Mouse (Mus musculus) ovary, postnatal 36 days (tissue): ENCODE results near the gene Nin.

Source experiments
- DNase-seq: peaks from one replicate; pipeline ENCODE4 v3.0.0; 2022; ENCODE audit warnings: low spot score, mixed read lengths

Nin gene

DNA sequence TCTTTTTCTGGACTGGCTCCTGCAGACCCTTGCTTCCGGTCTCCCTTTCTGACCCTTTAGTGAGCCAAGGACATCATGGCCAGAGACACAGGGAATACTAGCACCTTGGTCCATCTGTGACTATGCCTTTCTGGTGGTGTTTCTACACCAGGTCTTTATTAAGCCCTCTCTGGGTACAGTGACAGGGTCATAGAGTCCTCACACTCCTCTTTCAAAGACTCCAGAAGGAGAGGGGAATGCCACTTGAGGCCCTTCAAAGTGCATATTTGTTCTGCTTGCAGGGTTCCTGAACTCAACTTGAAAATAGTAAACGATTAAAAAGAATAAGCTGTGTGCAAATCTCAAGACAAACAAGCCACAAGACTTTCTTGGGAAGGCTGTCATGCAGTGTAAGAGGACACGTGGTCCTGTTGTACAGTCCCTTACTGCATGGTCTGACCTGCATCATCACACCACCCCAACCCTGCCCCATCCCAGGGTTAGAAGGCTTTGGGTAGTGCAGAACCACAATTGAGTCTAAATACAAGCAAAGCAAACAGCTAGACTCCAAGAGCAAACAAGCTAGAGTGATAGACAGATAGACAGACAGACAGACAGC, 30.5 kb downstream of the Nin start:
- DNase-seq, result no peak

DNA sequence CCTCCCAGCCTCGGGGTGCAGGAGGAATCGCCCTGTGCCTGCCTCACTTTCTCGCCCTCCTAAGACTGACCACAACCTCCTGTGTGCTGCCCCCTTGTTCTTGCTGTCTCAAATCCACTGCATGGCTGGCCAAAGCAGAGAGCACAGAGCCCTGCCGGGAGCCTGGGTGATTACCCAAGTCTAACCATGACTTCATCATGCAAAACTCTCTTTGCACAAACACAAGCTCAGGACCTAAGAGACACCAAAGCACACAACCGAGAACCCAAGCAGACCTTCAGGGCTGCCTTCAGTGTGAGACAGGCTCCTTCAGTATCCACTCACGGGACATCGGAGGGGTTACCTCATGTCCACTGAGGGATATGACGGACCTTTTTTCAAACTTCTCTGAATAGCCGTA, 31.0 kb downstream of the Nin start:
- no peak for DNase-seq

DNA sequence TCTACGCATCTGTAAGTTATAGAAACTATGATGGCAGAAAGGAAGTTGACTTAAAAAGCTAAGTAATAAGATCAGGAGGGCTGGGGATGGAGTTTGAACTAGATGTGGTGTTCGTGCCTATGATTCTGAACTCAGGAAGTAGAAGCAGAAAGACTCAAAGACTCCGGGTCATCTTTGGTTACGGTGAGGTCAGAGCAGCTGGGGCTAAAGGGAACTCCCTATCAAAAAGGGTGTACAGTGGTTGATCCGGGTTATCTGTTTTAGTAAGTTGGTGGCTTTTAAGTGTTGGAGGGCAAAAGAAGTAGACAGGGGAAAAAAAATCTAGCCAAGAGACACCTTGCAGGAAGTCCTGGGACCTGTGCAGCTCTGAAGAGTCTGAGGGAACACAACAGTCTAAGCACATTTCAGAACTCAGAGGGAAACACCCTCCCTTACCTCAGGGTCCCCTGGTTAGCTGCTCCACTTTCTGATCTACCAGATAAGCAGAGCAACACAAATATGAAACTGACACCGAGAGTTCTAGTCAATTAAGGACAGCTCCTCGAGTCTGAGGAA, 35.0 kb downstream of the Nin start:
- DNase-seq, result no peak

DNA sequence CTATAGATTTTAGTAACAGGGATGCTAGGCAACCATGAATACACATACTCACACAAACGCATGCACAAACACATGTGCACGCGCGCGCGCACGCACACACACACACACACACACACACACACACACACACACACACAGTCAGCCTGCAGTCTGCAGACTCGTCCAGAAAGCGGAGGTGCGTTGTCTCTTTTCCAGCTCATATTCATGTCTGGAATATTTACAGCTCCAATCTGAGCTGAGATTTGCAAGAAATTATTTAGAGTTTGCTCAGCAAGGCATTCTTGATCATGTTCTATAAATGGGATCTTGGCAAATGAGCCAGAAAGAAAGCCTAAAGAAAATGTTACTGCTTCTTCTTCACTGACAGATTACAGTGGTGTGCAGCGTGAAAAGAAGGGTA, 37.0 kb downstream of the Nin start:
- no peak for DNase-seq

DNA sequence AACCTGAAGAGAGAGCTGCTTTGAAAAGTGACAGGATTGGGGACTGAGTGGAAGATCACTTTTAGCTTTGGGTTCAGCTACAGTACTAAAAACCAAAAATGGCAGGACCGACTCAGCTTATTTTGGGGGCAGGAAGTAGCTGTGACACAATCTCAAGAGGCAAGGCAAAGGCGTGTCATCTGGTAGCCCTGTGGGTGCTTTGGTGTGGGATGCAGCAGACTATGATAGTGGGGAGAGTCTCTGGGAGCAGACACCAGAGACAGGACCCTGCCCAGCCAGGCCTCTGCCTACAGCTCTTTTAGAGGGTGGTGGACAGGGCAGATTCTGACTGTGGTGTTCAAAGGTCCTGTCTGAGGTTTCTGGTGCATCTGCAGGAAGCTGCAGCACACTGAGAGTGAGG, 38.5 kb downstream of the Nin start:
- no peak for DNase-seq

DNA sequence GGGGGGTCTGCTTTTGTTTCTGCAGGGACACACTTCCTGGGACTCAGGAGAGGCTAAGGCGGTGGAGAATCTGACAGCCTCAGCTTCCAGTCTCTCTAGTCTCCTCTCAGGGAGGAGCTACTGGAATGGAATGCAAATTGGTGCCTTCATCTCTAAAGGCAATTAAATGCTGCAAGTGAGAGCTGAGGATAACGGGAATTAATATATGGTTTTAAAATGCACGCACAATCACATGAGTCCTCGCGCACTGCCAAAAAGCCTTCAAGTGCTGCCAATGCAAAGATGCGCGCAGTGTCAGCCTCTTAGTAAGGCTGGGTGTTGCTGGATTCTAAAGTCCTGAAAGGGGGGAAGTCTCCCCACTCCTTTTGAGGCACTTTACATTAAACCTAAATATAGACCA, 42.6 kb downstream of the Nin start:
- no peak for DNase-seq

DNA sequence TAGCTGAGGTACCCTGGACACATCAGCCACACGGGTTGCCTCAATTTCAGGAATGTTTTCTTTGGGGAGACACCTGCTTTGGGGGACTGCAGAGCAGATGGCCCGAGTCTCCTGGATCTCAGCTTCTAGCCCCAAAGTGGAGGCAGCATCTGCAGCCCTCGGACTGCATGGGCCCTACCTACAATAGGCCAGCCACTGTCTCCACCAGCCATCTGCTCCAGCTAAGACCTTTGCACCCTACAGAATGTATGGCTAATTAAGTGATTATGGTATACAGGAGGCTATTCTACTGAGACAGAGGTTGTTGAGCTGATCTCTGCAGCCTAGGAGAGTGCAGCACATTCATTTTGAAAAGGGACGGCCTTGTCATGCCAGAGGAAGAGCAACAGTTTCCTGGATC, 43.2 kb downstream of the Nin start:
- DNase-seq, result no peak

DNA sequence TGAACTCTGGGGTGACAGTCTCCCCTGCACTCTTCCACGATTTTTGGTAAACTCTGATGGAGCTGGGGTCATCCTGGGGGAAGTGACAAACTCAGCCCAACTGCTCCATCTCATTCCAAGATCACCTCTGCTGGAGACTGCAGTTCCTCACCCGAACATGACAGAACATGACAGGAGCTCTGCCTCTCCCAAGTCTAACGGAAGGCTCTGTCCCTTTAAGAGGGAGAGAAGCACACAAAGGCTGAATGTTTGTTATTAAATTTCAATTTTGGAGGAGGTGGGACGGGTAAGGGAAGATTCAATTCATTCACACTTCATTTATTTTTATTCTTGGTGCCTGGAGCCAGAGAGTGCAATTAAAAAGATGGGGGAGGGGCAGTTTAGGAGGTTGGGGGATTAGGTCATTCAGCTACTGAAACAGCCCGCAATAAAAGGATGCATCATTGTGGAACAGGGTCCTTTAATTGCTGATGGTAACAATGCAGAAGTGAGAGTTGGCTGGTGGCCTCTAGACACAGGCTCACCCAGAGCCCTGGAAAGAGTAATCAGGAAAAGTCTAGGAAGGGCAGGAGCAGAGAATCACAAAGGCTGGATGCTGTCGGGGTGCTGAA, 44.8 kb downstream of the Nin start:
- DNase-seq, result no peak

DNA sequence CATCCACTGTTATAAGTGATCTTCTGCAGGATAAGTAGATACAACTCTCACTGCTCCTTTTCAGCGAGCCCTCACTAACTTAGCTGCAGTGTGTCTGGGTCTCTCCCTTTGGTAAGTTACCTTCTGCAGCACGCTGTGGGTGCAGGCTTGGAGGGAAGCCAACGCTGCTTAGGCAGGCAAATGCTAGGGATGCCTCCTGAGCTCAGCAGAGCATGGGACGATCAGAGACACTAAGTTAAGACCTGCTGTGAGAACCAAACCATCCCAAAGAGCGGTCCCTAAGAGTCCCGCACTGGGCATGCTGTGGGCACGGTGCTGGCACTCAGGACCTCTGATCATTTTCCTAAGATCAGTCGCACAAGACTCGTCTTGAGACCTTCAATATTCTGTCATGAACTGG, 45.7 kb downstream of the Nin start:
- no peak for DNase-seq

DNA sequence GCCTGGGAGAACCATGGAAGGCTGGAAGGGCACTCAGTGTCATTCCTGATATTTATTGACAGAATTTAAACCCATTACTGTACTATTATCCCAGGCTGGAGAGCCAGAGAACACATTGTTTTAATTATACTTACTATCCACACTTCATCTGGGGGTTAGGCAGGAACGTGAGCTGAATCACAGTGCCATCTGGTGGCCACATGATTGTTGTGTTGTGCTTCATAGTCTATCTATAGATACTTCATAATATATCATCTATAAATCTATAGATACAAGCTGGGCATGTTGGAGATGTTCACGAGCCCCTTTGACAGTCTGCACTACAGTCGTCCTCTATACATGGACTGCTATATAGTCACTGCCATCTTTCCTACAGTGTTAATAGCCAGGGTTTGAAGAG, 51.4 kb downstream of the Nin start:
- DNase-seq, result no peak

DNA sequence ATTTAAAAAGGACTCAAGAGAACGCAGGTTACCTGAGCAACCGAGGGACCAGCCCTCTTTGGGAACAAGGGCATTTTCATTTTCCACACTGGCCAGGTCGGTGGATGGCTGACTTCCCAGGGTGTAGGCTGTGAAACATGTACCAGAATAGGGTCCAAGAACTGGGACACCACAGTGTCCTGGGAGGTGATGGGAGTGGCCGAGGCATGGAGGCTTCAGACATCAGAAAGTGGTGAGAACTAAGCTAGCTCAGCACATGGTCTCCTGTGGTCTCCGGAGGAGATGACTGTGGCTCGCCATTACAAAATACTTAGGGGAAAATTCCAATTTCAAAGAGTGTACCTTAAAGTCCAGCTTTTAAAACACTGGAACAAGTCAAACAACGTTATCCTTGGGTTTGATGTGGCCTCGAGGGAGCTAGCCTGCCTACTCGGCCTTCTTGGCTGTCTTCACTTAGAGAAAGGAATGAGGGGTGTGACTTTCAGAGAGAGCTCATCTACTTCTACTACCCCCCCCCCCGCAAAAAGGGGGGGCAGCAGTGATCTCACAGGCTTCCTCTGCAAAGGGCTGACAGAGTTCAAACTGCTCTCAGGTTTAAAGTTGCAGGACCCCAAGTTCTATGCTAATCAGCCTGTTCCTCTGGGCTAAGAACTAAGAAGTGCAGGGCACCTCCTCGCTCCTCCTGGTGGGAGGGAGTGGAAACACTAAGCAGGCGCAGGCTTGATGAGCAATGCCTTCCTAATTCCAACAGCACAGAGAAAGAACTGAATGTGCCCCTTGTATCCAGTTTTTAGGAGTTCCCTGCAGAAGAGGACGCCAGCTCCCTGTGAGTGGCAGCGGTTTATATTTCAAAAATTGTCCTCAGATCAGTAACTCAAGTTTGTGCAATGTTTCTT, 54.3 kb downstream of the Nin start:
- no peak for DNase-seq

DNA sequence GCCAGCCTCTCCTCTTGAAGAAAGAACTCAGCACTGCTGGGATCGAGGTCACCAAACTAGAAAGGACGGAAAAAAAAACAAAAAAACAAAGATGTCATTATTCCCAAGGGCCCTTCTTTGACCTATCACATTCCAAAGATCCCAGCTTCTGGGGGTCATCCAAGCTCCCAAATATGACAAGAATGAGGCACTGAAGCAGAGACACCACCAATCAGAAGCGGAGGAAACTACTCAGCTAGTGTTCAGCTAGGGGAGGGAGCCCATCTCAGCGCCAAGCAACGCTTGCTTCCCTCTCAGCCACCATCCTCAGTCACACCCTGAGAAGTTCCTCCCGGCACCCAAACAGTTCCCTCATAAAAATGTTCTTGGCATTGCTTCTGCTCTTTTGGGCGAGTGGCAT, 62.8 kb downstream of the Nin start:
- DNase-seq, result no peak

DNA sequence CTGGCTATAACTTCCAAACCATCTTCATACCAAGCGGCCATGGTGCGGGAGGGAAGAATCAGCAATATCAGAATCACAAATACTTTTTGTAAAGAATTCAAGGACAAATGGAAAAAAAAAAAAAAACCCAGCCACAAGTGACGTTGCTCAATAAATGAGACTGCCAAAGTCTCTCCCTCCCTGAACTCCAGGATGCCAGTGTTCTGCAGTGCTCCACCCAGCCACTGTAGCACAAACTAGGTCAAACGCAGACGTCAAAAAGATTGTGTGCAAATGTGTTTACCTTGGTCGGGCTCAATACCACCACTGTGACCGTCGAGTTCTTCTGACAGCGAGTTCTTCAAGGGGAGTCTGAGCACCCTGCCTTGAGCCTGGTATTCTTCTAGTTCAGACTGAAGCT, 64.8 kb downstream of the Nin start:
- DNase-seq, result no peak

DNA sequence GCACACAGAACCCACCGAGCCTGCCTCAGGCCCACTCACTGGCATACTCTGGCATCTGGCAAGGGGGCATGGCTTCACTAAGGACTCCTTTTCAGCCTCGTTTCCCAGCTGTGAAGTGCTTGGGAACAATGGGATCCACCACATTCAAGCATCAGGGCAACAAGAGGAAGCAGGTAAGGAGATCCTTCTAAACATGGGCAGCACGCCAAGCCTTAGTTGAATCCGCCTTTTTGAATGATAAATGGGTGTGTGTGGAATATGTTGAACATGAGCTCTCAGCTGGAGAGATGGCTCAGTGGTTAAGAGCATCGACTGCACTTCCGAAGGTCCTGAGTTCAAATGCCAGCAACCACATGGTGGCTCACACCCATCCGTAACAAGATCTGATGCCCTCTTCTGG, 66.2 kb downstream of the Nin start:
- DNase-seq, result no peak

DNA sequence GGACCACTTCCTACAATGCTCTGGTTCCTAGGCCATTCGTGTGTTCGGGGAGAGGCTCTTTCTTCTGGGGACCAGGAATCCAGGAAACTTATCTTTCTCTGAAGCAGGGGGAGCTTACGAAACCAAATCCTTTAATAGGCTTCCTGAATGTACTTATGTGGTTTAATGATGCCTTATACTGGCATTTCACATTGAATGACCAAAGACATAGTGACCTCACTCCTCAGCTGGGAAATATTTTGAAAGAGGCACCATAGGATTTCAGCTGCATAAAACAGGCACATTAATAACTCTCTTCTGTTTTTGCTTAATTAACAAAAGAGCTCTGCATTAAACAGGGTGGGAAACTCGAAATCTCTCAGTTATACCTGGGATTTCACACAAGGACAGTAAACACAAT, 69.2 kb downstream of the Nin start:
- DNase-seq, result no peak

DNA sequence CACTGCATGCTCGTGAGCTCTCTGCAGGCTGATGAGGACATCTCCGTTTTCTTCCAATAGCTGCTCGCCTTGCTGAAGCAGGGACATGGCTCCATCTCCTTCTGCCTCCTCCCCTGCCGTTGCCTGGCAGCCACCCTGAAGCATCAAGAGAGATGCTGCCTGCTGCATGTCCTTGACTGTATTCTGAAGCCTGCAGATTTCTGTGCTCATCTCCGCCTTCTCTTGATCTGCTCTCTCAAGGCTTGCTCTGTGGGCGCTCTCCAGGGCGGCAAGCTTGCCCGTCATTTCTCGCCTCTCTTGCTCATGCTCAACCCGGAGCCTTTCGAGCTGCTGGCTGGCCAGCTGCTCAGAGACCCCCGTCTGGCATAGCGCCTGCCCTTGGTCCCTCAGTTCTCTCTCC, 70.1 kb downstream of the Nin start:
- no peak for DNase-seq

DNA sequence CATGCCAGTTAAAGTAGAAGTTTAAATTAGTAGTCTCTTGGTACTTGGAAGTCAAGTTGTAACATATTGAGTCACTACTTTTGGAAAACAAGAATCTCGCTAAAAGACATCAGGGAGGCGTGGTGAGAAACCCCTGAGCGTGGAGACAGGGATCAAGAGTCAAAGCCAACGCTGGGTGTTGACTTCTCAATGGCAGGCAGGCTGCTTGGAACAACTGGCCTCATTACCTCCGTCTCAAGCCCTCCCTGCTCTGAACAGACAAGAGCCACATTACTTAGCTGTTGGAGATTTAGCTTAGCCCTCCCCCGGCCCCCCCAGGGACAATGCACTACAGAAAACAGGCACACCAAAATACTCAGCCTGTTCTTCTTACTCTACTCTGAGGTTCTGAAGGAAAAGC, 72.5 kb downstream of the Nin start:
- DNase-seq, result no peak

DNA sequence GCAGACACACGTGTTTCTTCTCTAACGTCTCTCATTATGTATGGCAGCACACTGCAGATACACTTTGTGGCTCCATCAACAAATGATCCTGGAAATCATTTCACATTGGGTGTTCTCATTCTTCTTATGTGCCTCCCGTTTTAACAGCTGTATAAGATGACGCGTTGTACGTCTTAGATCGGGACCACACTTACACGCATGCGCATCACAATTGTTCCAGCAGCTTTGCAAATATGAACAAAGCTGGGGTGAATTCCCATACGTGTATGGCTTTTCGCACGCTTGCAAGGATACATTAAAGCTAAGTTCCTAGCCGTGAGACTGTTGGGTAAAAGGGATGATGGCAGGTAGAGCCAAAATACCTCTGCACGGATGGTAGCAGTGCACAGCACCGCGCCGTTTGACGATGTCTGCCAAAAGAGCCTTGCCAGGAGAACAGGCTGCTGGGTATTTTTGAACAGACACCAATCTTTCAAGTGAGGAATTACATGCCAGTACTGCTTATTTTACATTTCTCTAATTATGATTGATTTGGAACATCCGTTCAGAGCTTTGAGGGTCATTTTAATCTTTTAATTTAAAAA, 76.7 kb downstream of the Nin start:
- DNase-seq, result no peak

DNA sequence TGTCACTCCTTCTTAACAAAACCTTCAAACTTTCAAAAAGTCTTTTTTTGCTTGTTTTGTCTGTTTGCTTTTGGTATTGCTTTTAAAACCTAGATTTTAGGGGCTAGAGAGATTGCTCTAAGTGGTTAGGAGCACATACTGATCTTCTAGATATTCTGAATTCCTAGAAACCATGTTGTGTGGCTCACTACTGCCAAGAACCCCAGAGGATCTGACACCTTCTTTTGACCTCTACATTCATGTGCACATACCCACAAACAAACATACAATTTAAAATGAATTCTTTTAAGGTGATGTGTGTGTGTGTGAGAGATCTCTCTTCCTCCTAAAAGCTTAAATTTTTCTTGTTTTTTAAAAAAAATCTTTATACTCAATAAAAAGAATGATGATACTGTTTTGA, 87.3 kb downstream of the Nin start:
- no peak for DNase-seq

DNA sequence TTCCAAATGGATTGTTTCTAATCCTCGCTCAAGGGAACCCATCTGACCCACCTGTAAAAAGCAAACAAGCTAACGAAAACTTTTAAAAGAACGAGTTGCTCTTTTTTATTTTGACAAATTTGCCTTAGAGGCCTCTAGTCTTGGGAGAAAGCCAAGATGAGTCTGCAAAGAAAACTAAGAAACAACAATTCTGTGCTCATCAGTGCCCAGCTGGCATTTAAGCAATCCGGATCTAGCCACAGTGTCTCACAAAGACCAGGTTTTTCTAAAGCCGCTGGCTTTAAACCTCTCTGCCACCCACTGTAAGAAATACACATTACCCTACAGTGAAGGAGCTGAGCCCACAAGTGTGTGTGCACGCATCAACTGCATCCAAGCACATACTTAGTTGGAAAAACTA, 88.1 kb downstream of the Nin start:
- DNase-seq, result no peak

DNA sequence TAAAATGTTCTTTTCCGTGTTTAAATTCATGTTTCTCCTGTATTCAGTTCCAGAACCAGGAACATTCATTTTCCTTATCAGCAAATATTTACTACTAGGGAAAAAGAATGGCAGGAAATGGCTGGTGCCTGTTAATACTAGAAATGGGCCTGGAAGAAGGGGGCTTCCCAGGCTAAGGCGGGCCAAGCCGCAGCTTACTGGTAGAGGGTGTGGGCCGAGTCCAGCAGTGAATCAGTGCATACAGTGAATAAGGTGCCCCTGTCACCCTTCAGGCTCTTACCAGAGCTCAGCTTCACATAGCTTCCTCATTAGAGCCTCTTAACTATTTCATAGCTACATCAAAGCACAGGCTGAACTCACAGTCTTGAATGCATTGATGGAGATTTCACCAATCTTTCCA, 89.9 kb downstream of the Nin start:
- DNase-seq, result no peak

DNA sequence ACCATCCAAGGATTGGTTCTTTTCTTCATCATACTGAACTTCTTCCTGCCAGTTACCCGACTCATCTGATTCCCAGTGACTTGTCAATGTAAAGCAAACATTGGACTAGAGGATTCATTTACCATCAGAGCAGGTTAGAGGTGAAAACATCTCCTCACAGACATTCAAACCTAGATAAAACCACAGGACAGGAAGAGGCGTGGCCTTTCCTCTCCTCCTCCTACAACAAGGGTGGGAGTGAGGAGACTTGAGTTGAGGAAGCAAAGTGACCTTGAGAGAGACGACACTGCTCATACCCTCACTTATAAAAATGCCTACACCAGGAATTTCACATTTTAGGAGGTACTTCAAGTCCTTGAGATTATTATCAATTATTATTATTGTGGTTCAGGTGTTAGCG, 95.4 kb downstream of the Nin start:
- DNase-seq, result no peak

DNA sequence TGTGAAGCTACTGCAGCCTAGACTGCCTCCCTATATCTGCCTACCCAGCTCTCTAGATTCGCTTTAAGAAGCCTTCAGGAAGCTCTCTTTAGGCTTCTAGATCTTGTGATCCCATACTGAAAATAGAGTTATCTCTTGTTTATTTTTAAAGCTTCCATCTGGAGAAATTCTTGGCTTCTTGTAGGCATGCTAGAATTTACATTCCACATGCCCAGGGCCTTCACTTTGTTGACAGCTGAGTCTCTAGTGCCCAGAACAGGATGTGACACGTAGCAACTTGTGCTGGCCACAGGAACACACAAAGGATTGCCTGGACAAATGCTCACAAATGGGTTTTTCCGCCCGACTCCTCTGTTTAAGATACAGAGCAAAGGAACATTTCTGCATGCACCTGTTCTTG, 97.6 kb downstream of the Nin start:
- DNase-seq, result no peak
